Comparison of ENCODE assay signal across 8 mouse cellular contexts in genomic region chr15:36938511-36939150, GRCm38 (mm10).
DNase-seq lines count a peak whose midpoint lies in the region; ATAC-seq and TF ChIP-seq lines count a peak whose summit lies in the region.

No protein-coding gene starts in this region.

- no peaks in the 10 kb centered on the region for H3K9me3 ChIP-seq in hindbrain, embryonic 11.5 days (ENCODE audit: control insufficient read depth, low read length)
- H3K9me3 ChIP-seq in lung, embryonic 16.5 days (ENCODE audit: control insufficient read depth, low read length): no peaks in the 10 kb centered on the region

- ATAC-seq in hindbrain, embryonic 11.5 days (ENCODE audit: low FRiP score): peak; percentile 95
- peak; percentile 97 for ATAC-seq in lung, embryonic 16.5 days (ENCODE audit: low read depth)

- H3K27me3 ChIP-seq in cerebellum, adult 2 months (ENCODE audit: control insufficient read depth, insufficient read depth, low read length): no peaks in the 10 kb centered on the region
- no peaks in the 10 kb centered on the region for H3K27me3 ChIP-seq in hindbrain, embryonic 11.5 days (ENCODE audit: control insufficient read depth, insufficient read depth, low read length)
- no peaks in the 10 kb centered on the region for H3K27me3 ChIP-seq in lung, embryonic 16.5 days (ENCODE audit: control insufficient read depth, insufficient read depth, low read depth, low read length)

- no peaks in the 10 kb centered on the region for H3K36me3 ChIP-seq in hindbrain, embryonic 11.5 days (ENCODE audit: control insufficient read depth, insufficient read depth, low read length)
- no peaks in the 10 kb centered on the region for H3K36me3 ChIP-seq in lung, embryonic 16.5 days (ENCODE audit: control insufficient read depth, insufficient read depth, low read length)

- H3K4me2 ChIP-seq in hindbrain, embryonic 11.5 days (replicated peaks; ENCODE audit: low read depth, low read length): peak overlapping the region; percentile 86
- peak overlapping the region; percentile 70 for H3K4me2 ChIP-seq in lung, embryonic 16.5 days (ENCODE audit: low read depth, low read length)

- H3K4me1 ChIP-seq in cerebellum, adult 2 months (ENCODE audit: control insufficient read depth, insufficient read depth, low read length): peaks cover 37% of the 10 kb centered on the region
- H3K4me1 ChIP-seq in hindbrain, embryonic 11.5 days (replicated peaks; ENCODE audit: control insufficient read depth, insufficient read depth, low read length): peaks cover 7% of the 10 kb centered on the region; the same call in 1 of the 2 replicates
- peaks cover 11% of the 10 kb centered on the region for H3K4me1 ChIP-seq in lung, embryonic 16.5 days (replicated peaks; ENCODE audit: control insufficient read depth, insufficient read depth, low read length)

- peak; percentile 86 for TF ChIP-seq POLR2A in cerebellum, adult 2 months (IDR thresholded peaks at IDR 0.05; ENCODE audit: borderline replicate concordance, insufficient read depth, low read length)

- TF ChIP-seq CTCF in cerebellum, adult 2 months (IDR thresholded peaks at IDR 0.05; ENCODE audit: borderline replicate concordance, insufficient read depth, low read depth, low read length): no peak

- peak overlapping the region; percentile 97 for H3K27ac ChIP-seq in cerebellum, adult 2 months (ENCODE audit: insufficient read depth, low read length)
- peak overlapping the region; percentile 94 for H3K27ac ChIP-seq in hindbrain, embryonic 11.5 days (ENCODE audit: low read depth, low read length)
- peak overlapping the region; percentile 84 for H3K27ac ChIP-seq in lung, embryonic 16.5 days (ENCODE audit: low read length)

- 1% methylated on average over 57 of the region's 57 CpGs for WGBS in cerebellum, adult 2 months
- under 1% methylated on average over 44 of the region's 57 CpGs for WGBS in hindbrain, embryonic 11.5 days
- under 1% methylated on average over 54 of the region's 57 CpGs for WGBS in lung, embryonic 16.5 days

- peak overlapping the region; percentile 87 for H3K9ac ChIP-seq in hindbrain, embryonic 11.5 days (ENCODE audit: low read depth, low read length)
- H3K9ac ChIP-seq in lung, embryonic 16.5 days (ENCODE audit: low read length): peak overlapping the region; percentile 71

- DNase-seq in MN1 (ENCODE audit: low spot score): peak; percentile 97
- peak; percentile 97 to 99 for DNase-seq in cerebellum, adult 2 months
- DNase-seq in frontal cortex, adult 2 months (ENCODE audit: extremely low spot score in 1 of 2, low spot score in 1 of 2): peak; percentile 77 to 92
- peak; percentile 89 for DNase-seq in hindbrain, embryonic 11.5 days (ENCODE audit: low spot score)
- peak; percentile 94 for DNase-seq in layer of hippocampus, adult 9-11 months
- DNase-seq in ovary, postnatal 10 days (ENCODE audit: low spot score): peak; percentile 88
- peak; percentile 88 for DNase-seq in thymus, postnatal 0 days (ENCODE audit: low spot score)

- peak overlapping the region; percentile 84 for H3K4me3 ChIP-seq in cerebellum, adult 2 months (replicated peaks; ENCODE audit: insufficient read depth, low read depth, low read length)
- peak overlapping the region; percentile 56 for H3K4me3 ChIP-seq in hindbrain, embryonic 11.5 days (ENCODE audit: low read depth, low read length)
- peak overlapping the region; percentile 58 for H3K4me3 ChIP-seq in lung, embryonic 16.5 days (ENCODE audit: low read length)

Comparison
In these comparisons a context has a peak if more than half of its experiments do, and no peak if none do; other contexts are left out.
1. Peak in every context shown above with its lines: DNase-seq, ATAC-seq, H3K4me3 ChIP-seq and H3K27ac ChIP-seq.